Mouse (Mus musculus): ENCODE measurements around the gene Ndufab1. TPM values are rescaled to one million over a fixed set of nuclear protein-coding genes. Genes with fewer than 3 reads are reported as not detected.

Gene Ndufab1
- total RNA-seq, 2 experiments from 2014 or later, result 1,393 to 1,403 TPM

GRCm38 (mm10) chr7:122074374-122074773, 27.3 kb downstream of the Ndufab1 start:
- DNase-seq, result no peak
- intact Hi-C loops (cut with DNase I), result no loop called here

GRCm38 (mm10) chr7:122067517-122068381, 33.9 kb downstream of the Ndufab1 start:
- intact Hi-C loops (cut with DNase I), result loop anchor here (2.0 kb wide), 1 partner anchor 33 kb away; no protein-coding TSS in a partner anchor

GRCm38 (mm10) chr7:122066945-122067516, 34.7 kb downstream of the Ndufab1 start, which contains the start of the genes Ubfd1 and Ears2:
TSS of gene Ubfd1 (plus strand) at chr7:122067175.
TSS of gene Ears2 (minus strand) at chr7:122067263.
- DNase-seq, result peak; percentile 96 to 99
- intact Hi-C loops (cut with DNase I), result loop anchor here (1.0 to 2.0 kb wide), 2 partner anchors 32 to 47 kb away; no protein-coding TSS in a partner anchor

More at GRCm38 (mm10) chr7:122067517-122068381, 33.9 kb downstream of the Ndufab1 start:
- peak in 1 of 2 experiments; percentile 45 for DNase-seq

GRCm38 (mm10) chr7:122066102-122066944, 35.4 kb downstream of the Ndufab1 start:
- intact Hi-C loops (cut with DNase I), result loop anchor here (1.0 to 2.0 kb wide), 2 partner anchors 32 to 46 kb away; no protein-coding TSS in a partner anchor
- DNase-seq, result no peak

- intact Hi-C loops (cut with DNase I), result loop anchor here (1.0 to 2.0 kb wide), 2 partner anchors 31 to 45 kb away; no protein-coding TSS in a partner anchor
- no peak for DNase-seq
Measured at GRCm38 (mm10) chr7:122065656-122066055, 36.0 kb downstream of the Ndufab1 start.

- intact Hi-C loops (cut with DNase I), result no loop called here
- DNase-seq, result no peak
Measured at GRCm38 (mm10) chr7:122056633-122057032, 45.1 kb downstream of the Ndufab1 start.

- intact Hi-C loops (cut with DNase I), result no loop called here
- DNase-seq, result peak; percentile 72 to 76
Measured at GRCm38 (mm10) chr7:122050834-122051233, 50.9 kb downstream of the Ndufab1 start.

GRCm38 (mm10) chr7:122048191-122048590, 53.5 kb downstream of the Ndufab1 start:
- intact Hi-C loops (cut with DNase I), result no loop called here
- DNase-seq, result no peak

- intact Hi-C loops (cut with DNase I), result no loop called here
- peak; percentile 23 to 42 for DNase-seq
Measured at GRCm38 (mm10) chr7:122046813-122047212, 54.9 kb downstream of the Ndufab1 start.

GRCm38 (mm10) chr7:122045711-122046110, 56.0 kb downstream of the Ndufab1 start:
- DNase-seq, result no peak

GRCm38 (mm10) chr7:122045181-122045634, 56.5 kb downstream of the Ndufab1 start:
- intact Hi-C loops (cut with DNase I), result no loop called here

More at GRCm38 (mm10) chr7:122045711-122046110, 56.0 kb downstream of the Ndufab1 start:
- intact Hi-C loops (cut with DNase I), result no loop called here

GRCm38 (mm10) chr7:122044106-122044505, 57.6 kb downstream of the Ndufab1 start:
- intact Hi-C loops (cut with DNase I), result no loop called here
- no peak for DNase-seq

More at GRCm38 (mm10) chr7:122045181-122045634, 56.5 kb downstream of the Ndufab1 start:
- peak; percentile 87 to 88 for DNase-seq

Other genes with a start within 250 kb of the Ndufab1 start
- gene Scnn1b, start 236.8 kb downstream of the Ndufab1 start, total RNA-seq (2021), result not detected
- gene Cog7, start 120.2 kb downstream of the Ndufab1 start, total RNA-seq (2021), result 10 to 100 TPM; 16.0 to 19.2 TPM
- 10 to 100 TPM; 42.1 TPM for gene Gga2, start 80.7 kb downstream of the Ndufab1 start, total RNA-seq (2021)
- gene Ubfd1, start 34.7 kb downstream of the Ndufab1 start, total RNA-seq (2021), result 10 to 100 TPM; 41.5 to 50.2 TPM
- 10 to 100 TPM; 15.9 to 16.3 TPM for gene Ears2, start 34.6 kb downstream of the Ndufab1 start, total RNA-seq (2021)
- 1 to 10 TPM; 1.7 to 2.0 TPM for gene Palb2, start 31.1 kb upstream of the Ndufab1 start, total RNA-seq (2021)
- gene Dctn5, start 31.2 kb upstream of the Ndufab1 start, total RNA-seq (2021), result 10 to 100 TPM; 37.2 to 37.9 TPM
- gene Plk1, start 57.6 kb upstream of the Ndufab1 start, total RNA-seq (2021), result 10 to 100 TPM; 12.2 to 14.5 TPM
- not detected for gene Ern2, start 84.3 kb upstream of the Ndufab1 start, total RNA-seq (2021)
- 1 to 10 TPM; 2.4 to 2.6 TPM for gene Chp2, start 117.6 kb upstream of the Ndufab1 start, total RNA-seq (2021)
- gene Prkcb, start 186.9 kb upstream of the Ndufab1 start, total RNA-seq (2021), result 1 to 10 TPM; 2.3 to 3.6 TPM

Data from heart, postnatal 10 days (tissue).